Mouse (Mus musculus) kidney, embryonic 14.5 days (tissue): ENCODE results near the gene Kmt2c. TPM values are rescaled to one million over a fixed set of nuclear protein-coding genes. Genes with fewer than 3 reads are reported as not detected.
"Not testable (repeated sequence)": the region's sequence is repeated elsewhere in the genome, so short reads cannot be mapped to it uniquely, and the experiment has no call there.

ENCODE experiments used
- ATAC-seq: fragments of 200-750 bp; cut with Nextera tagmentation; 2 replicates; pipeline ENCODE4 v1.8.0; 2017; ENCODE audit warnings: moderate number of reproducible peaks, mild to moderate bottlenecking, moderate TSS enrichment, moderate library complexity; ENCODE audit not compliant: low FRiP score, low TSS enrichment
- H3K27ac ChIP-seq: fragments of 300-500 bp; sonication (generic); 2 replicates; pipeline ENCODE4 v1.5.1; 2014; ENCODE audit warnings: low read depth, mild to moderate bottlenecking, low read length, moderate library complexity, mixed read lengths
- H3K27me3 ChIP-seq: fragments of 300-500 bp; sonication (generic); 2 replicates; pipeline ENCODE4 v1.6.1; 2014; ENCODE audit warnings: mild to moderate bottlenecking, low read length; ENCODE audit not compliant: control insufficient read depth, insufficient read depth
- H3K36me3 ChIP-seq: fragments of 300-500 bp; sonication (generic); 2 replicates; pipeline ENCODE4 v1.6.1; 2014; ENCODE audit warnings: low read length, mixed read lengths; ENCODE audit not compliant: control insufficient read depth, insufficient read depth
- H3K4me1 ChIP-seq: fragments of 300-500 bp; sonication (generic); 2 replicates; pipeline ENCODE4 v1.6.1; 2014; ENCODE audit warnings: low read length, mixed read lengths; ENCODE audit not compliant: control insufficient read depth, insufficient read depth
- H3K4me2 ChIP-seq: fragments of 300-500 bp; sonication (generic); replicated peaks from 2 replicates; pipeline ENCODE4 v1.6.1; 2014; ENCODE audit warnings: low read depth, mild to moderate bottlenecking, low read length
- H3K4me3 ChIP-seq: fragments of 300-500 bp; sonication (generic); 2 replicates; pipeline ENCODE4 v1.5.1; 2014; ENCODE audit warnings: mild to moderate bottlenecking, low read length
- H3K9ac ChIP-seq: fragments of 300-500 bp; sonication (generic); 2 replicates; pipeline ENCODE4 v1.6.1; 2014; ENCODE audit warnings: low read depth, mild to moderate bottlenecking, low read length, moderate library complexity
- H3K9me3 ChIP-seq: fragments of 300-500 bp; sonication (generic); 2 replicates; pipeline ENCODE4 v1.6.1; 2016; ENCODE audit warnings: low read length; ENCODE audit not compliant: control insufficient read depth
- WGBS: fragments of 180-500 bp; shearing (Covaris S2); extraction: QIAGEN DNeasy Blood & Tissue Kit; methylation state at CpG from one replicate; pipeline ENCODE4 v1.1.7; 2014; 5-methylcytosine and 5-hydroxymethylcytosine counted together
- polyA plus RNA-seq: library from polyadenylated mRNA; unstranded; fragments of >200 nt; fragmentation: Nextera tagmentation; extraction: Ambion mirVana; gene quantifications from 2 replicates; pipeline ENCODE4 v1.2.1, GENCODE M21; 2014

Kmt2c gene
- polyA plus RNA-seq, 1 experiment from 2014 or later = 23.2 TPM

- peak overlapping the region; percentile 72 for H3K4me2 ChIP-seq
- peak overlapping the region; percentile 94 for H3K4me3 ChIP-seq
- H3K9ac ChIP-seq = peak overlapping the region; percentile 96
- no peaks in the 10 kb centered on the region for H3K27me3 ChIP-seq
- peak overlapping the region; percentile 99 for H3K27ac ChIP-seq
- no peaks in the 10 kb centered on the region for H3K36me3 ChIP-seq
- H3K9me3 ChIP-seq = no peaks in the 10 kb centered on the region
- peaks cover 14% of the 10 kb centered on the region for H3K4me1 ChIP-seq
- ATAC-seq = peak; percentile 91
- WGBS = under 1% methylated on average over 37 of the region's 87 CpGs
Observed at GRCm38 (mm10) chr5:25498821-25499422, 339 bp upstream of the Kmt2c start.

GRCm38 (mm10) chr5:25497720-25498345 is 750 bp downstream of the Kmt2c start:
- Histone ChIP-seq H3K4me3 (peak overlapping the region; percentile 94), H3K36me3 (no peaks in the 10 kb centered on the region), H3K4me2 (peak overlapping the region; percentile 60), H3K9me3 (no peaks in the 10 kb centered on the region), H3K27ac (peak overlapping the region; percentile 98; the same call in 1 of the 2 replicates), H3K9ac (peak overlapping the region; percentile 96), H3K4me1 (peaks cover 14% of the 10 kb centered on the region), H3K27me3 (no peaks in the 10 kb centered on the region)
- under 1% methylated on average over 66 of the region's 78 CpGs for WGBS
- ATAC-seq = peak; percentile 26

- no peak for ATAC-seq
- peak overlapping the region; percentile 98; the same call in 1 of the 2 replicates for H3K27ac ChIP-seq
- 2% methylated on average over 10 of the region's 10 CpGs for WGBS
- H3K36me3 ChIP-seq = no peaks in the 10 kb centered on the region
- H3K9ac ChIP-seq = peak overlapping the region; percentile 96
- peak overlapping the region; percentile 60 for H3K4me2 ChIP-seq
- H3K9me3 ChIP-seq = no peaks in the 10 kb centered on the region
- H3K4me3 ChIP-seq = peak overlapping the region; percentile 94
- H3K27me3 ChIP-seq = no peaks in the 10 kb centered on the region
- H3K4me1 ChIP-seq = peaks cover 14% of the 10 kb centered on the region
Observed at GRCm38 (mm10) chr5:25497369-25497719, 1.2 kb downstream of the Kmt2c start.

GRCm38 (mm10) chr5:25496652-25497051 is 1.9 kb downstream of the Kmt2c start:
- Histone ChIP-seq H3K4me3 (peak overlapping the region; percentile 94), H3K27ac (no peak overlapping the region), H3K36me3 (no peaks in the 10 kb centered on the region), H3K9me3 (no peaks in the 10 kb centered on the region), H3K4me1 (peaks cover 14% of the 10 kb centered on the region), H3K4me2 (peak overlapping the region; percentile 60), H3K9ac (no peak overlapping the region; the same call in 1 of the 2 replicates), H3K27me3 (no peaks in the 10 kb centered on the region)
- WGBS = 48% methylated on average over 2 of the region's 2 CpGs
- ATAC-seq = no peak

- no peak overlapping the region for H3K4me2 ChIP-seq
- no peaks in the 10 kb centered on the region for H3K36me3 ChIP-seq
- no peak overlapping the region for H3K9ac ChIP-seq
- ATAC-seq = no peak
- H3K27me3 ChIP-seq = no peaks in the 10 kb centered on the region
- H3K4me1 ChIP-seq = no peaks in the 10 kb centered on the region
- H3K27ac ChIP-seq = no peak overlapping the region
- H3K9me3 ChIP-seq = no peaks in the 10 kb centered on the region
- H3K4me3 ChIP-seq = no peak overlapping the region
Observed at GRCm38 (mm10) chr5:25478863-25479262, 19.7 kb downstream of the Kmt2c start.

GRCm38 (mm10) chr5:25475789-25476188 is 22.8 kb downstream of the Kmt2c start:
- Histone ChIP-seq H3K27me3 (no peaks in the 10 kb centered on the region), H3K4me2 (no peak overlapping the region), H3K4me3 (no peak overlapping the region), H3K9ac (no peak overlapping the region), H3K36me3 (no peaks in the 10 kb centered on the region), H3K27ac (no peak overlapping the region), H3K9me3 (no peaks in the 10 kb centered on the region), H3K4me1 (no peaks in the 10 kb centered on the region)
- 73% methylated on average over 2 of the region's 2 CpGs for WGBS
- no peak for ATAC-seq

- H3K27ac ChIP-seq = no peak overlapping the region; the same call in 1 of the 2 replicates
Observed at GRCm38 (mm10) chr5:25472070-25472469, 26.5 kb downstream of the Kmt2c start.

GRCm38 (mm10) chr5:25461956-25462355 is 36.6 kb downstream of the Kmt2c start:
- H3K4me1 ChIP-seq = no peaks in the 10 kb centered on the region
- H3K4me3 ChIP-seq = no peak overlapping the region
- no peak overlapping the region for H3K4me2 ChIP-seq
- 98% methylated on average over 1 of the region's 1 CpGs for WGBS
- ATAC-seq = no peak
- no peak overlapping the region for H3K27ac ChIP-seq
- no peaks in the 10 kb centered on the region for H3K27me3 ChIP-seq
- H3K9ac ChIP-seq = no peak overlapping the region
- H3K36me3 ChIP-seq = no peaks in the 10 kb centered on the region
- H3K9me3 ChIP-seq = no peaks in the 10 kb centered on the region

More at GRCm38 (mm10) chr5:25472070-25472469, 26.5 kb downstream of the Kmt2c start:
- no peaks in the 10 kb centered on the region for H3K9me3 ChIP-seq
- ATAC-seq = peak; percentile 74; the same call in 1 of the 2 replicates
- 0% methylated on average over 6 of the region's 6 CpGs for WGBS
- peak overlapping the region; percentile 35 for H3K4me3 ChIP-seq
- no peaks in the 10 kb centered on the region for H3K4me1 ChIP-seq
- no peaks in the 10 kb centered on the region for H3K27me3 ChIP-seq
- no peaks in the 10 kb centered on the region for H3K36me3 ChIP-seq
- peak overlapping the region; percentile 43 for H3K4me2 ChIP-seq
- H3K9ac ChIP-seq = peak overlapping the region; percentile 52; the same call in 1 of the 2 replicates

GRCm38 (mm10) chr5:25455432-25455831 is 43.2 kb downstream of the Kmt2c start:
- not testable (repeated sequence) for ATAC-seq, H3K27me3 ChIP-seq, H3K9me3 ChIP-seq, H3K36me3 ChIP-seq, H3K27ac ChIP-seq, H3K4me2 ChIP-seq, H3K4me3 ChIP-seq, H3K9ac ChIP-seq, H3K4me1 ChIP-seq
